In genomic region chr19:12460282-12461249, GRCm38 (mm10) we compare ENCODE assay signal across 10 mouse cellular contexts. TPM values are rescaled to one million over a fixed set of nuclear protein-coding genes. Genes with fewer than 3 reads are reported as not detected.
DNase-seq lines count a peak whose midpoint lies in the region; ATAC-seq and TF ChIP-seq lines count a peak whose summit lies in the region.
"Had no signal": no experiment of that assay in that cellular context is flagged by ENCODE, and none has a peak within 500 bp of the region (broad histone marks: within the 10 kb centered on the region; RNA-seq: fewer than 3 reads in every experiment).

Gene Mpeg1 (plus strand): TSS chr19:12460779.

- no peak for DNase-seq in spleen, adult 2 months (ENCODE audit: low read depth in 1 of 2, low spot score in 2 of 2)
- no peak for DNase-seq in spleen, adult 12 weeks (ENCODE audit: low spot score)
- no peak for DNase-seq in adrenal gland, postnatal 14 days
- peak; percentile 66 for DNase-seq in splenic B cell, adult 2 months (ENCODE audit: low read depth, low spot score)
- DNase-seq in ovary, postnatal 36 days (ENCODE audit: low spot score) = no peak
- DNase-seq: gastrocnemius, postnatal 10 days; kidney, postnatal 36 days had no signal

- no peak for ATAC-seq in erythroid progenitor cell, adult 5-6 weeks (replicated peaks; ENCODE audit: low FRiP score, poor library complexity, severe bottlenecking)
- no peak for ATAC-seq in CD4-positive, CD25-positive, alpha-beta regulatory T cell, adult 4 months

- H3K4me1 ChIP-seq in spleen, adult 2 months (ENCODE audit: control insufficient read depth, insufficient read depth, insufficient read length) = no peaks in the 10 kb centered on the region; the same call in none of the 2 replicates

- TF ChIP-seq CTCF in spleen, adult 2 months (IDR thresholded peaks at IDR 0.05; ENCODE audit: extremely low read depth, insufficient read depth, insufficient read length, insufficient replicate concordance) = no peak

- no peaks in the 10 kb centered on the region for H3K27me3 ChIP-seq in spleen, adult 2 months (ENCODE audit: control insufficient read depth, insufficient read depth, low read length)
- no peaks in the 10 kb centered on the region for H3K27me3 ChIP-seq in splenic B cell, adult 2 months (ENCODE audit: control insufficient read depth, insufficient read depth, low read length, poor library complexity, severe bottlenecking)
- H3K27me3 ChIP-seq: heart, embryonic 15.5 days had no signal

- no peak for TF ChIP-seq POLR2A in spleen, adult 2 months (IDR thresholded peaks at IDR 0.05; ENCODE audit: low read depth, low read length)

- peak within 1 kb of the TSS; percentile 37 for H3K4me3 ChIP-seq in spleen, adult 2 months (ENCODE audit: extremely low read depth, insufficient read depth, insufficient read length)
- H3K4me3 ChIP-seq: heart, embryonic 15.5 days had no signal

- no peaks in the 10 kb centered on the region for H3K36me3 ChIP-seq in spleen, adult 2 months (ENCODE audit: control insufficient read depth, insufficient read depth, low read length)
- H3K36me3 ChIP-seq in splenic B cell, adult 2 months (ENCODE audit: control insufficient read depth, insufficient read depth, low read length, poor library complexity, severe bottlenecking) = no peaks in the 10 kb centered on the region
- H3K36me3 ChIP-seq: heart, embryonic 15.5 days had no signal

- peak within 1 kb of the TSS; percentile 53 for H3K27ac ChIP-seq in spleen, adult 2 months (ENCODE audit: insufficient read depth, low read length)
- H3K27ac ChIP-seq: heart, embryonic 15.5 days had no signal

- 60% methylated on average over 11 of the region's 11 CpGs for WGBS in spleen, adult 2 months

RNA-seq across cellular contexts. Expression of gene Mpeg1, which starts in this region (rescaled TPM):
- polyA plus RNA-seq in spleen, adult 2 months (2012; rRNA removed) = 30.5 and 41.7 TPM in 2 replicates
- 10.8 and 18.2 TPM in 2 replicates for total RNA-seq in adrenal gland, postnatal 14 days (2021)
- total RNA-seq in erythroid progenitor cell, adult 5-6 weeks (2015; ENCODE audit: low replicate concordance) = 61.6 and 71.0 TPM in 2 replicates
- total RNA-seq in erythroid progenitor cell, adult 5-6 weeks (2017; ENCODE audit: low replicate concordance) = 23.0 and 36.1 TPM in 2 replicates
- under 1 TPM; 0.15 to 0.44 TPM for polyA plus RNA-seq in CD4-positive, CD25-positive, alpha-beta regulatory T cell, adult 4 months (2017; shearing (Covaris generic))

Comparison
In these comparisons a context has a peak if more than half of its experiments do, and no peak if none do; other contexts are left out.
1. RNA of gene Mpeg1 (polyA plus RNA-seq): 30.5 to 41.7 TPM in spleen, adult 2 months; 0.15 to 0.44 TPM in CD4-positive, CD25-positive, alpha-beta regulatory T cell, adult 4 months; every median in the first group is over 10 times any median in the second.